Mouse (Mus musculus) liver, embryonic 11.5 days (tissue): Measurements from ENCODE around the gene Prkce. TPM values are rescaled to one million over a fixed set of nuclear protein-coding genes. Genes with fewer than 3 reads are reported as not detected.

Source experiments
- ATAC-seq: fragments of 200-750 bp; cut with Nextera tagmentation; replicated peaks from 2 replicates; pipeline ENCODE4 v1.8.0; 2017; ENCODE audit warnings: moderate number of reproducible peaks, mild to moderate bottlenecking, moderate TSS enrichment, moderate library complexity; ENCODE audit not compliant: low FRiP score
- DNase-seq: peaks from one replicate; pipeline ENCODE4 v3.0.0-alpha.2; 2017; ENCODE audit warnings: low spot score
- H3K27ac ChIP-seq: fragments of 300-500 bp; sonication (generic); 2 replicates; pipeline ENCODE4 v1.5.1; 2014; ENCODE audit warnings: mild to moderate bottlenecking, low read depth, low read length, control low read depth
- H3K27me3 ChIP-seq: fragments of 300-500 bp; sonication (generic); replicated peaks from 2 replicates; pipeline ENCODE4 v1.6.1; 2014; ENCODE audit warnings: low read length, mixed read lengths; ENCODE audit not compliant: control insufficient read depth, insufficient read depth
- H3K36me3 ChIP-seq: fragments of 300-500 bp; sonication (generic); 2 replicates; pipeline ENCODE4 v1.6.1; 2014; ENCODE audit warnings: mild to moderate bottlenecking, low read length, moderate library complexity, mixed read lengths; ENCODE audit not compliant: control insufficient read depth, insufficient read depth
- H3K4me1 ChIP-seq: fragments of 300-500 bp; sonication (generic); replicated peaks from 2 replicates; pipeline ENCODE4 v1.6.1; 2014; ENCODE audit warnings: low read length, mixed read lengths; ENCODE audit not compliant: control insufficient read depth, insufficient read depth
- H3K4me2 ChIP-seq: fragments of 300-500 bp; sonication (generic); 2 replicates; pipeline ENCODE4 v1.6.1; 2014; ENCODE audit warnings: mild to moderate bottlenecking, control low read depth, moderate library complexity
- H3K4me3 ChIP-seq: fragments of 300-500 bp; sonication (generic); 2 replicates; pipeline ENCODE4 v1.5.1; 2014; ENCODE audit warnings: low read depth, low read length, control low read depth
- H3K9ac ChIP-seq: fragments of 300-500 bp; sonication (generic); 2 replicates; pipeline ENCODE4 v1.6.1; 2014; ENCODE audit warnings: low read depth, low read length, control low read depth
- H3K9me3 ChIP-seq: fragments of 300-500 bp; sonication (generic); 2 replicates; pipeline ENCODE4 v1.6.1; 2016; ENCODE audit warnings: low read length, inconsistent platforms, mixed read lengths; ENCODE audit not compliant: control insufficient read depth
- WGBS: fragments of 180-500 bp; shearing (Covaris S2); extraction: QIAGEN DNeasy Blood & Tissue Kit; methylation state at CpG from one replicate; pipeline ENCODE4 v1.1.7; 2014; 5-methylcytosine and 5-hydroxymethylcytosine counted together
- polyA plus RNA-seq: library from polyadenylated mRNA; unstranded; fragments of >200 nt; fragmentation: Nextera tagmentation; extraction: Ambion mirVana; gene quantifications from 2 replicates; pipeline ENCODE4 v1.2.1, GENCODE M21; 2014

Gene Prkce
- polyA plus RNA-seq, 1 experiment from 2014 or later, result 4.0 TPM

- Histone ChIP-seq H3K4me2 (peak overlapping the region; percentile 99), H3K9ac (peak overlapping the region; percentile 87), H3K27ac (peak overlapping the region; percentile 87; the same call in 1 of the 2 replicates), H3K4me3 (peak overlapping the region; percentile 61), H3K4me1 (peaks cover 14% of the 10 kb centered on the region), H3K9me3 (no peaks in the 10 kb centered on the region), H3K36me3 (no peaks in the 10 kb centered on the region), H3K27me3 (peaks cover 14% of the 10 kb centered on the region)
- DNase-seq (no peak), ATAC-seq (no peak)
- WGBS, result under 1% methylated on average over 61 of the region's 64 CpGs
Measured at GRCm38 (mm10) chr17:86168231-86168981, 821 bp downstream of the Prkce start.

- Histone ChIP-seq H3K9me3 (no peaks in the 10 kb centered on the region), H3K9ac (no peak overlapping the region), H3K27ac (no peak overlapping the region), H3K4me2 (peak overlapping the region; percentile 99), H3K4me3 (peak overlapping the region; percentile 61), H3K36me3 (no peaks in the 10 kb centered on the region), H3K27me3 (peaks cover 14% of the 10 kb centered on the region), H3K4me1 (peaks cover 14% of the 10 kb centered on the region)
- no peak for DNase-seq
- 25% methylated on average over 6 of the region's 6 CpGs for WGBS
- no peak for ATAC-seq
Measured at GRCm38 (mm10) chr17:86169092-86169491, 1.5 kb downstream of the Prkce start.

GRCm38 (mm10) chr17:86170164-86170958 lies 2.8 kb downstream of the Prkce start:
- no peak overlapping the region for H3K4me3 ChIP-seq
- no peak overlapping the region for H3K27ac ChIP-seq
- H3K36me3 ChIP-seq, result no peaks in the 10 kb centered on the region
- peaks cover 14% of the 10 kb centered on the region for H3K27me3 ChIP-seq
- peaks cover 14% of the 10 kb centered on the region for H3K4me1 ChIP-seq
- no peak for DNase-seq
- H3K9me3 ChIP-seq, result no peaks in the 10 kb centered on the region
- H3K9ac ChIP-seq, result no peak overlapping the region
- ATAC-seq, result no peak
- peak overlapping the region; percentile 99 for H3K4me2 ChIP-seq
- 60% methylated on average over 9 of the region's 9 CpGs for WGBS

DNA sequence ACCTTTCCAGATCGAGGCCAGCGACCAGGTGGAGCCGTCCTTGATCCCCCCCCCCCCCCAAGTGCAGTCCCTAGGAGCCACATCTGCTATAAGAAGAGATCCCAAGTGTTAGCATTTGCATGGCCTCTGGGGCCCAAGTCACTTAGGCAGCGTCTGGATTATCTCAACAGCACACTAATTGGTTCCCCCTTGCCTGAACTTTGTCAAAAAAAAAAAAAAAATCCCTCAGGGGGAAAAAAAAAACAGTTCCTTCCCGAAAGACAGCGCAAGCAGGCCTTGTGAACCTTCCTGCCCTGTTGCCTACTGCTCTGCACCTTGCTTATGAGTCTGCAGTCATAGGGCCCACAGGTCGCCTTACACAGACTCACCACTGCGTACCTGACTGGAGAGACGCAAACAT lies 7.9 kb downstream of the Prkce start:
- peaks cover 10% of the 10 kb centered on the region for H3K4me1 ChIP-seq
- no peak overlapping the region for H3K9ac ChIP-seq
- 44% methylated on average over 9 of the region's 9 CpGs for WGBS
- no peak overlapping the region for H3K27ac ChIP-seq
- DNase-seq (no peak), ATAC-seq (no peak)
- no peaks in the 10 kb centered on the region for H3K9me3 ChIP-seq
- H3K4me3 ChIP-seq, result no peak overlapping the region
- H3K4me2 ChIP-seq, result no peak overlapping the region
- H3K27me3 ChIP-seq, result 0 out of 2 replicates have a peak, but pooled peaks cover 2% of the 10 kb centered on the region
- no peaks in the 10 kb centered on the region for H3K36me3 ChIP-seq

DNA sequence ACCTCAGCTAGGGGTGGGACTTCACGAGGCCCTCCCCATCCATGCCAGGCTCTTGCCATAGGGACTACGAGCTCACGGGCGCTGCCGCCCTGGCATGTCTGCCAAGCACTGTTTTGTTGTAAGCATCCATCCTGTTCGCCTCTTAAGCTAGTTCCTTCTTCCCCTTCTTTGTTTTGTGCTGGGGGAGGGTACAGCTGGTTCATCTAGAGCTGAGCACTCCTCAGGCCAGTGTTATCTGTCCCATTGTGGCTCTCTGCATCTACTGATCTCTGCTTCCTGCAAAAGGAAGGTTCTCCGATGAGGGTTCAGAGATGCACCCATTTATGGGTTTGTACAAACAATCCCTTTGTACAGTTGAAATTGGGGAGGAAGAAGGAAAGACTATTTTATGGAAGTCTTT lies 9.1 kb downstream of the Prkce start:
- DNase-seq (no peak), ATAC-seq (no peak)
- WGBS, result 54% methylated on average over 7 of the region's 7 CpGs
- Histone ChIP-seq H3K4me2 (no peak overlapping the region), H3K9me3 (no peaks in the 10 kb centered on the region), H3K27ac (no peak overlapping the region), H3K4me3 (no peak overlapping the region), H3K27me3 (0 out of 2 replicates have a peak, but pooled peaks cover 2% of the 10 kb centered on the region), H3K36me3 (no peaks in the 10 kb centered on the region), H3K4me1 (peaks cover 10% of the 10 kb centered on the region), H3K9ac (no peak overlapping the region)

- ATAC-seq (no peak), DNase-seq (no peak)
- Histone ChIP-seq H3K4me1 (peaks cover 32% of the 10 kb centered on the region), H3K4me2 (no peak overlapping the region), H3K36me3 (no peaks in the 10 kb centered on the region), H3K9ac (no peak overlapping the region), H3K9me3 (no peaks in the 10 kb centered on the region), H3K27me3 (no peaks in the 10 kb centered on the region), H3K27ac (no peak overlapping the region), H3K4me3 (no peak overlapping the region)
- 21% methylated on average over 2 of the region's 2 CpGs for WGBS
Measured at GRCm38 (mm10) chr17:86183788-86184187, 16.2 kb downstream of the Prkce start.

- 23% methylated on average over 9 of the region's 9 CpGs for WGBS
- DNase-seq, result no peak
- Histone ChIP-seq H3K36me3 (no peaks in the 10 kb centered on the region), H3K4me1 (peaks cover 32% of the 10 kb centered on the region), H3K4me3 (no peak overlapping the region), H3K4me2 (peak overlapping the region; percentile 52; the same call in 1 of the 2 replicates), H3K27ac (no peak overlapping the region), H3K27me3 (no peaks in the 10 kb centered on the region), H3K9ac (no peak overlapping the region), H3K9me3 (no peaks in the 10 kb centered on the region)
- no peak for ATAC-seq
Measured at GRCm38 (mm10) chr17:86184552-86185209, 17.1 kb downstream of the Prkce start.

GRCm38 (mm10) chr17:86185584-86185983 lies 18.0 kb downstream of the Prkce start:
- Histone ChIP-seq H3K4me2 (peak overlapping the region; percentile 52), H3K4me1 (peaks cover 32% of the 10 kb centered on the region), H3K36me3 (no peaks in the 10 kb centered on the region), H3K27me3 (no peaks in the 10 kb centered on the region), H3K4me3 (no peak overlapping the region), H3K9me3 (no peaks in the 10 kb centered on the region), H3K27ac (no peak overlapping the region), H3K9ac (no peak overlapping the region)
- ATAC-seq, result peak; percentile 91
- WGBS, result 6% methylated on average over 7 of the region's 7 CpGs
- DNase-seq, result peak; percentile 62
